Mouse (Mus musculus) C2C12 (cell line): ENCODE results near the gene Cabcoco1. TPM values are rescaled to one million over a fixed set of nuclear protein-coding genes. Genes with fewer than 3 reads are reported as not detected.

Experiments used
- H3K27me3 ChIP-seq: one replicate; pipeline ENCODE4 v1.6.1; 2011; ENCODE audit not compliant: control insufficient read depth, insufficient read depth, insufficient read length
- H3K36me3 ChIP-seq: one replicate; pipeline ENCODE4 v1.6.1; 2011; ENCODE audit not compliant: control insufficient read depth, insufficient read depth
- H3K4me3 ChIP-seq: one replicate; pipeline ENCODE4 v1.5.1; 2011; ENCODE audit warnings: mild to moderate bottlenecking, control low read depth; ENCODE audit not compliant: poor library complexity, insufficient read depth, severe bottlenecking
- H3K79me2 ChIP-seq: one replicate; pipeline ENCODE4 v1.6.1; 2011; ENCODE audit not compliant: control insufficient read depth, insufficient read depth
- H3K79me3 ChIP-seq: one replicate; pipeline ENCODE4 v1.6.1; 2011; ENCODE audit warnings: low read depth, control low read depth
- H3ac ChIP-seq: one replicate; pipeline ENCODE3; 2011; ENCODE audit warnings: low read depth; ENCODE audit not compliant: control insufficient read depth, insufficient read length
- CEBPB ChIP-seq: IDR thresholded peaks from one replicate; pipeline ENCODE4 v1.6.1; 2011; ENCODE audit warnings: low read depth, mild to moderate bottlenecking, control low read depth, moderate library complexity
- CTCF ChIP-seq: IDR thresholded peaks from one replicate; pipeline ENCODE4 v1.5.1; 2011; ENCODE audit not compliant: control insufficient read depth, insufficient read depth, insufficient read length
- FOSL1 ChIP-seq: IDR thresholded peaks from one replicate; pipeline ENCODE4 v1.8.0; 2011; ENCODE audit warnings: mild to moderate bottlenecking, low read length; ENCODE audit not compliant: poor library complexity, insufficient read depth, severe bottlenecking
- MAX ChIP-seq: IDR thresholded peaks from one replicate; pipeline ENCODE4 v1.6.1; 2011; ENCODE audit warnings: mild to moderate bottlenecking, control low read depth
- MYOD1 ChIP-seq: IDR thresholded peaks from one replicate; pipeline ENCODE4 v1.6.1; 2011; ENCODE audit warnings: low read depth; ENCODE audit not compliant: control insufficient read depth, insufficient read length
- MYOG ChIP-seq: IDR thresholded peaks from one replicate; pipeline ENCODE4 v1.6.1; 2011; ENCODE audit not compliant: control insufficient read depth, insufficient read length; ENCODE audit errors: extremely low read depth
- USF1 ChIP-seq: IDR thresholded peaks from one replicate; pipeline ENCODE4 v1.6.1; 2011; ENCODE audit warnings: low read depth, mild to moderate bottlenecking, control low read depth, moderate library complexity
- polyA plus RNA-seq: library from polyadenylated mRNA; unstranded; fragments of >200 nt; fragmentation: generic; extraction: Trizol; gene quantifications from one replicate; pipeline ENCODE4 v1.2.1, GENCODE M21; 2012; ENCODE audit warnings: missing spikeins

Gene Cabcoco1
- polyA plus RNA-seq, 1 experiment = not detected

DNA sequence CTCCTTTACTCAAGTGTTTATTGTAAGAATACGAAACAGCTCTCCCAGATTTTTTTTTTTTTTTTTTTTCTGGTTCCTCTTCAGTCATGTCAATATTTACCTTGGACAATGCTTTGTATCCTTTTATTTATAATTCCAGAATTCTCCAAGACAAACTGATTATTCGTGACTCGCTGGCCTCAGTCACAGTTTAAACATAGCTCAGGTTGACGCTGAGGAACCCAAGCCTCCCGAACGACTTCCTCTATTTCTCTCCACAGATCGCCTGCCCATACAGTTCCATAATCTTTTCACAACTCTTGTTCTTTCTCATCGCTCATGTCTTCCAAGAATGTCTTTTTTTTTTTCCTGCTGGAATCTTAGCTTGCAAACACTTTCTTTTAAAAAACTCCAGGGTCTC is 144.9 kb downstream of the Cabcoco1 start:
- Histone ChIP-seq H3ac (no peak overlapping the region), H3K36me3 (no peaks in the 10 kb centered on the region), H3K79me3 (no peaks in the 10 kb centered on the region), H3K4me3 (no peak overlapping the region), H3K79me2 (no peaks in the 10 kb centered on the region), H3K27me3 (no peaks in the 10 kb centered on the region)
- TF ChIP-seq FOSL1 = no peak
- TF ChIP-seq MYOD1 = no peak
- no peak for TF ChIP-seq MYOG
- TF ChIP-seq CEBPB = no peak
- no peak for TF ChIP-seq MAX
- TF ChIP-seq USF1 = no peak
- no peak for TF ChIP-seq CTCF

DNA sequence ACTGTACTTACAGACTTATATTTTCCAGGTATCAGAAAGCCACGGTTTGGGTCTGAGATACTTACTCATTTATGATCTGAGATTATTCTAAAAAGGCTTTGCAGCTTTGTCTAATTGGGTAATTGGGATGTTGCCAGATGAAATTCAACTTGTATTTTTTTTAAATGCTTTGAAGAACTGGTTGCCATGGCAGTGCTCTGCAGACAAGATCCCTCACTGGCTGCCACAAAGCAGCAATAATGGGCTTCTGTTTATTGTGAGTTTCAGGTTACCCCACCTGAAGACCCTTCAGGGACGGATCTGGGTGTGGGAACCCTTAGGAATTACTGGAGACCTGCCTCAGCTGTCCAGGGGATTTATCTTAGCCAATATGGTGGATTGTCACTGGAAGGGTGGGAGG is 145.6 kb downstream of the Cabcoco1 start:
- Histone ChIP-seq H3K79me3 (no peaks in the 10 kb centered on the region), H3ac (no peak overlapping the region), H3K36me3 (no peaks in the 10 kb centered on the region), H3K4me3 (no peak overlapping the region), H3K27me3 (no peaks in the 10 kb centered on the region), H3K79me2 (no peaks in the 10 kb centered on the region)
- TF ChIP-seq CTCF = no peak
- no peak for TF ChIP-seq MYOG
- no peak for TF ChIP-seq MAX
- TF ChIP-seq MYOD1 = no peak
- no peak for TF ChIP-seq FOSL1
- TF ChIP-seq CEBPB = no peak
- TF ChIP-seq USF1 = no peak

DNA sequence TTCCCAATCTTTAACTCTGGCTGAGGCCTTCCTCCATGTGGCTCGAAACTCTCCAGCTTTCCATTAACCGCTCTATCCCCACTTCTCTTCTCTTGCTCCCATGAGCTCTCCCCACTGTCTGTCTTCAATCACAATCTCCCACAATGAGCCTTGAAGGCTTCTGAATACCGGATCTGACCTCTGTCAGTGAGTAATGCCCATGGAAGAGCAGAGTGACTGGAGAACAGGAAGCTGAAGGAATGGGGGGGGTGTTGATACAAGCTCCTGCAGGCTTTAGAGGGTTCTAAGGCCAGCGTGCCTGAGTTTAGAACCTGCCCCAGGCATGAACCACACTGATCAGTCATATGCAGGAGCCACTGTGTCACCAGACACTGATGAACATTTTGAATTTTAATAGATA is 150.1 kb downstream of the Cabcoco1 start:
- no peaks in the 10 kb centered on the region for H3K79me2 ChIP-seq
- H3K36me3 ChIP-seq = no peaks in the 10 kb centered on the region
- no peaks in the 10 kb centered on the region for H3K79me3 ChIP-seq
- no peak overlapping the region for H3K4me3 ChIP-seq
- TF ChIP-seq FOSL1 = no peak
- no peak for TF ChIP-seq MYOD1
- no peak for TF ChIP-seq USF1
- no peak for TF ChIP-seq MYOG
- TF ChIP-seq CTCF = no peak
- TF ChIP-seq MAX = no peak
- TF ChIP-seq CEBPB = no peak
- H3K27me3 ChIP-seq = no peaks in the 10 kb centered on the region
- no peak overlapping the region for H3ac ChIP-seq

DNA sequence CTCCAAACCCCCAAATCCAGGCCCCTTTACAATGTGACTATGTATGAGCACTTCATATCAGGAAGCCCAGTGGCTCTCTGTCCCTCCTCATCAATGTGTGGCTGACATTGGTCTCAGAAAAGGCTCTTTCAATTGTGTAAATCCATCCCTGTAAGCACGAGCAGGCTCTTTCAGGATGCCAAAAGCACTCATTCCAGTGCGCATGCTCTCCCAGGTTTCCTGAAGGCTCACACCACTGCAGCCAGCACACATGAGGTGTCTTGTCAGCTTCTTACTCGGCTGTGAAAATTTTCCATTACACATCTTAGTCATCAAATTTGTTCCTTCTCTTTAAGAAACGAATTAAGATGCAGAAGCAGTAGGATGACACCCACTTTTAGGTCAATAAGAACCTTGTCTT is 152.9 kb downstream of the Cabcoco1 start:
- no peak for TF ChIP-seq CEBPB
- TF ChIP-seq USF1 = no peak
- TF ChIP-seq MYOD1 = no peak
- TF ChIP-seq CTCF = no peak
- TF ChIP-seq MYOG = no peak
- TF ChIP-seq FOSL1 = no peak
- no peak for TF ChIP-seq MAX
- Histone ChIP-seq H3K27me3 (no peaks in the 10 kb centered on the region), H3K79me2 (no peaks in the 10 kb centered on the region), H3K36me3 (no peaks in the 10 kb centered on the region), H3K79me3 (no peaks in the 10 kb centered on the region), H3K4me3 (no peak overlapping the region), H3ac (no peak overlapping the region)

DNA sequence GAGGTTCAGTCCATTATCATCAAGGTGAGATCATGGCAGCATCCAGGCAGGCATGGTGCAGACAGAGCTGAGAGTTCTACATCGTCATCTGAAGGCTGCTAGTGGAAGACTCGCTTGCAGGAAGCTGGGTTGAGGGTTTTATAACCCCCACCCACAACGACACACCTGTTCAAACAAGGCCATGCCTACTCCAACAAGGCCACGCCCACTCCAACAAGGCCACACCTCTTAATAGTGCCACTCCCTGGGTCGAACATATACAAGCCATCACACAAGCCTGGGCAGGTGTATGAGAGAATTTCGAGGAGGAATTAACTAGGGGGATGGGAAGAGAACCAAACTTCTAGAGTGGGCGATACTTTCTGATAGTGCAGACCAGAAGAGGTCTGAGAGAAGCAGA is 153.6 kb downstream of the Cabcoco1 start:
- TF ChIP-seq MAX (no peak), MYOD1 (no peak), CEBPB (no peak), MYOG (no peak), USF1 (no peak)
- H3K36me3 ChIP-seq = no peaks in the 10 kb centered on the region
- H3K4me3 ChIP-seq = no peak overlapping the region
- no peaks in the 10 kb centered on the region for H3K27me3 ChIP-seq
- no peak overlapping the region for H3ac ChIP-seq
- no peaks in the 10 kb centered on the region for H3K79me3 ChIP-seq
- H3K79me2 ChIP-seq = no peaks in the 10 kb centered on the region

Other genes with a start within 250 kb of the Cabcoco1 start
- not detected for gene Tmem26, start 181.8 kb upstream of the Cabcoco1 start, polyA plus RNA-seq